Comparison of ENCODE assay signal across 8 mouse cellular contexts in the genomic region with DNA sequence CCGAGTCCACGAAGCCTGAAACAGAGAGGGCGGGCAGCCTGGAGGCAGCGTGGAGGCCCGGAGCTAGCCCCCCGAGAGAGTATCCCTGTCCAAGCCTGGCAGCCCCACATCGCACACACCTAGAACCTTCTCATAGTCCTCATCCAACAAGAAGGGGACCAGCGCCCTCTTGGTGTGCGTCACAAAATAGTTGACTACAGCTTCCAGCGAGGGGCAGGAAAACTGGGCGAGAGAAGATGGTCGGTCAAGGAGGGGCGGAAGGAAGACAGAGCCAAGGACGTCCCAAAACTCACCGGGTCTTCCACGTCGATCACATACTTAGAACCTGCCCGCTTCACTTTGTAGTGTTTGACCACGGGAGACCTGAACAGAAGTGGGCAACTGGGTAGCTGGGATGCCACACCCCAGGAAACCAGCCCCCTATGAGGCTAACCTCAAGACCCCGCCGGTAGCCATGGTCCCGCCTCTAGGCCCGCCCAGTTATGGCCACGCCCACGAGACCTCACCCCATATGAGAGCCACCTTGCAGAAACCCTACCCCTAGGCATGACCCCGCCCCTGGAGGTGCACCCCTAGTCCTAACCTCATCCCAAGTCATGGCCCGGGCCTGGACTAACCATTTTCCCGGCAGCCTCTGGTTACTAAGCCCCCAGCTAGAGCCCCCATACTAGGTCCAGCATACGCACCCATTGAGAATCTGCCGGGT. TPM values are rescaled to one million over a fixed set of nuclear protein-coding genes. Genes with fewer than 3 reads are reported as not detected.
A peak's percentile ranks its signal among the peaks of the same experiment; 100 is the strongest.
DNase-seq lines count a peak whose midpoint lies in the region; ATAC-seq and TF ChIP-seq lines count a peak whose summit lies in the region.

No protein-coding gene starts in this region.

- peak overlapping the region; percentile 58 for H3K4me2 ChIP-seq in liver, embryonic 11.5 days
- no peak overlapping the region for H3K4me2 ChIP-seq in liver, postnatal 0 days (ENCODE audit: low read depth, low read length)
- H3K4me2 ChIP-seq in hindbrain, embryonic 15.5 days, result no peak overlapping the region

- TF ChIP-seq EP300 in liver, postnatal 0 days (IDR thresholded peaks at IDR 0.05; ENCODE audit: low read depth), result no peak

- H3K36me3 ChIP-seq in liver, embryonic 11.5 days (ENCODE audit: control insufficient read depth, insufficient read depth, low read length), result no peaks in the 10 kb centered on the region
- H3K36me3 ChIP-seq in liver, postnatal 0 days (replicated peaks; ENCODE audit: insufficient read depth, low read length), result 0 out of 2 replicates have a peak, but pooled peaks cover 3% of the 10 kb centered on the region
- peaks cover 22% of the 10 kb centered on the region for H3K36me3 ChIP-seq in hindbrain, embryonic 15.5 days

- TF ChIP-seq CTCF in liver, postnatal 0 days (IDR thresholded peaks at IDR 0.05; ENCODE audit: low read depth), result no peak

- no peak for DNase-seq in liver, embryonic 11.5 days (ENCODE audit: low spot score)
- no peak for DNase-seq in liver, postnatal 0 days
- peak; percentile 66 for DNase-seq in embryo, embryonic 9.5 days (ENCODE audit: extremely low spot score)
- peak; percentile 15 for DNase-seq in neural tube, embryonic 10.5 days (ENCODE audit: extremely low spot score, low spot score)
- DNase-seq in adrenal gland, postnatal 25 days, result no peak
- DNase-seq in kidney, postnatal 36 days, result no peak

- ATAC-seq in liver, embryonic 11.5 days (replicated peaks; ENCODE audit: low FRiP score), result peak; percentile 10; the same call in 1 of the 2 replicates
- no peak for ATAC-seq in liver, postnatal 0 days
- 0 out of 2 replicates have a peak, but pooled peaks have one; percentile 39 for ATAC-seq in hindbrain, embryonic 15.5 days (ENCODE audit: low FRiP score, low read depth)
- no peak for ATAC-seq in activated CD4-positive, CD25-positive, alpha-beta regulatory T cell, adult 4 months

- no peak overlapping the region for H3K9ac ChIP-seq in liver, embryonic 11.5 days (ENCODE audit: low read depth, low read length)
- no peak overlapping the region for H3K9ac ChIP-seq in liver, postnatal 0 days (replicated peaks)
- H3K9ac ChIP-seq in hindbrain, embryonic 15.5 days, result no peak overlapping the region

- H3K9me3 ChIP-seq in liver, embryonic 11.5 days (ENCODE audit: control insufficient read depth, low read length), result no peaks in the 10 kb centered on the region
- H3K9me3 ChIP-seq in liver, postnatal 0 days (ENCODE audit: low read length), result no peaks in the 10 kb centered on the region
- H3K9me3 ChIP-seq in hindbrain, embryonic 15.5 days, result no peaks in the 10 kb centered on the region

- H3K4me3 ChIP-seq in liver, embryonic 11.5 days (ENCODE audit: low read depth, low read length), result peak overlapping the region; percentile 29
- H3K4me3 ChIP-seq in liver, postnatal 0 days (ENCODE audit: low read depth, low read length), result no peak overlapping the region
- H3K4me3 ChIP-seq in hindbrain, embryonic 15.5 days, result no peak overlapping the region

- no peak overlapping the region for H3K27ac ChIP-seq in liver, embryonic 11.5 days (ENCODE audit: low read depth, low read length)
- no peak overlapping the region for H3K27ac ChIP-seq in liver, postnatal 0 days (ENCODE audit: low read depth)
- no peak overlapping the region for H3K27ac ChIP-seq in hindbrain, embryonic 15.5 days (replicated peaks)

- peaks cover 6% of the 10 kb centered on the region for H3K27me3 ChIP-seq in liver, embryonic 11.5 days (replicated peaks; ENCODE audit: control insufficient read depth, insufficient read depth, low read length)
- 0 out of 2 replicates have a peak, but pooled peaks cover 4% of the 10 kb centered on the region for H3K27me3 ChIP-seq in liver, postnatal 0 days (ENCODE audit: insufficient read depth, low read length)
- H3K27me3 ChIP-seq in hindbrain, embryonic 15.5 days, result peaks cover 12% of the 10 kb centered on the region; the same call in 1 of the 2 replicates

- peaks cover 3% of the 10 kb centered on the region; the same call in 1 of the 2 replicates for H3K4me1 ChIP-seq in liver, embryonic 11.5 days (replicated peaks; ENCODE audit: control insufficient read depth, insufficient read depth, low read length)
- no peaks in the 10 kb centered on the region for H3K4me1 ChIP-seq in liver, postnatal 0 days (ENCODE audit: insufficient read depth)
- H3K4me1 ChIP-seq in hindbrain, embryonic 15.5 days (replicated peaks), result no peaks in the 10 kb centered on the region

- WGBS in liver, embryonic 11.5 days, result 9% methylated on average over 30 of the region's 30 CpGs
- 21% methylated on average over 30 of the region's 30 CpGs for WGBS in liver, postnatal 0 days (ENCODE audit: insufficient replicate concordance)
- 10% methylated on average over 30 of the region's 30 CpGs for WGBS in hindbrain, embryonic 15.5 days

RNA-seq across cellular contexts. Expression of gene Stap2, which starts 5.4 kb away (rescaled TPM):
- 3.4 and 3.5 TPM in 2 replicates for polyA plus RNA-seq in liver, embryonic 11.5 days (2014; fragmentation: Nextera tagmentation; extraction: Ambion mirVana)
- 14.3 and 16.8 TPM in 2 replicates for polyA plus RNA-seq in liver, postnatal 0 days (2015; fragmentation: Nextera tagmentation; extraction: Ambion mirVana)
- polyA plus RNA-seq in hindbrain, embryonic 15.5 days (2015; fragmentation: Nextera tagmentation; extraction: Ambion mirVana), result 6.2 and 6.5 TPM in 2 replicates
- total RNA-seq in adrenal gland, postnatal 25 days (2021), result 7.7 and 8.3 TPM in 2 replicates
- under 1 TPM in 1 of 2 experiments, not detected in 1; 0.54 TPM for polyA plus RNA-seq in activated CD4-positive, CD25-positive, alpha-beta regulatory T cell, adult 4 months (2017; shearing (Covaris generic))

RNA-seq across cellular contexts. Expression of gene Mpnd, which starts 5.6 kb away (rescaled TPM):
- polyA plus RNA-seq in liver, embryonic 11.5 days (2014; fragmentation: Nextera tagmentation; extraction: Ambion mirVana), result 42.5 and 47.9 TPM in 2 replicates
- polyA plus RNA-seq in liver, postnatal 0 days (2015; fragmentation: Nextera tagmentation; extraction: Ambion mirVana), result 17.5 and 23.9 TPM in 2 replicates
- polyA plus RNA-seq in hindbrain, embryonic 15.5 days (2015; fragmentation: Nextera tagmentation; extraction: Ambion mirVana), result 145 and 149 TPM in 2 replicates
- total RNA-seq in adrenal gland, postnatal 25 days (2021), result 119 and 129 TPM in 2 replicates
- polyA plus RNA-seq in activated CD4-positive, CD25-positive, alpha-beta regulatory T cell, adult 4 months (2017; shearing (Covaris generic)), result 10 to 100 TPM; 22.9 to 23.8 TPM

RNA-seq across cellular contexts. Expression of gene Fsd1, which starts 13.6 kb away (rescaled TPM):
- polyA plus RNA-seq in liver, embryonic 11.5 days (2014; fragmentation: Nextera tagmentation; extraction: Ambion mirVana), result 6.4 and 8.8 TPM in 2 replicates
- not detected in 2 replicates for polyA plus RNA-seq in liver, postnatal 0 days (2015; fragmentation: Nextera tagmentation; extraction: Ambion mirVana)
- polyA plus RNA-seq in hindbrain, embryonic 15.5 days (2015; fragmentation: Nextera tagmentation; extraction: Ambion mirVana), result 193 and 215 TPM in 2 replicates
- 1.5 and 2.2 TPM in 2 replicates for total RNA-seq in adrenal gland, postnatal 25 days (2021)
- not detected for polyA plus RNA-seq in activated CD4-positive, CD25-positive, alpha-beta regulatory T cell, adult 4 months (2017; shearing (Covaris generic))

RNA-seq across cellular contexts. Expression of gene Shd, which starts 29.7 kb away (rescaled TPM):
- polyA plus RNA-seq in liver, embryonic 11.5 days (2014; fragmentation: Nextera tagmentation; extraction: Ambion mirVana), result 2.4 and 2.5 TPM in 2 replicates
- 0.26 and 0.34 TPM in 2 replicates for polyA plus RNA-seq in liver, postnatal 0 days (2015; fragmentation: Nextera tagmentation; extraction: Ambion mirVana)
- polyA plus RNA-seq in hindbrain, embryonic 15.5 days (2015; fragmentation: Nextera tagmentation; extraction: Ambion mirVana), result 174 and 179 TPM in 2 replicates
- total RNA-seq in adrenal gland, postnatal 25 days (2021), result 1.4 and 2.2 TPM in 2 replicates
- not detected for polyA plus RNA-seq in activated CD4-positive, CD25-positive, alpha-beta regulatory T cell, adult 4 months (2017; shearing (Covaris generic))

RNA-seq across cellular contexts. Expression of gene Sh3gl1, which starts 36.5 kb away (rescaled TPM):
- polyA plus RNA-seq in liver, embryonic 11.5 days (2014; fragmentation: Nextera tagmentation; extraction: Ambion mirVana), result 96.4 and 99.1 TPM in 2 replicates
- polyA plus RNA-seq in liver, postnatal 0 days (2015; fragmentation: Nextera tagmentation; extraction: Ambion mirVana), result 35.9 and 37.1 TPM in 2 replicates
- 108 and 111 TPM in 2 replicates for polyA plus RNA-seq in hindbrain, embryonic 15.5 days (2015; fragmentation: Nextera tagmentation; extraction: Ambion mirVana)
- total RNA-seq in adrenal gland, postnatal 25 days (2021), result 51.5 and 57.1 TPM in 2 replicates
- 100 to 1,000 TPM in 1 of 2 experiments, 10 to 100 TPM in 1; 84.9 to 114 TPM for polyA plus RNA-seq in activated CD4-positive, CD25-positive, alpha-beta regulatory T cell, adult 4 months (2017; shearing (Covaris generic))

Comparison
In these comparisons a context has a peak if more than half of its experiments do, and no peak if none do; other contexts are left out.
1. ATAC-seq: peak in liver, embryonic 11.5 days (single experiment) and hindbrain, embryonic 15.5 days (single experiment); none in liver, postnatal 0 days (single experiment) and activated CD4-positive, CD25-positive, alpha-beta regulatory T cell, adult 4 months (single experiment).
2. DNase-seq: peak in embryo, embryonic 9.5 days (single experiment) and neural tube, embryonic 10.5 days (single experiment); none in liver, embryonic 11.5 days (single experiment), liver, postnatal 0 days (single experiment), adrenal gland, postnatal 25 days (single experiment) and kidney, postnatal 36 days (0 of 2).
3. RNA of gene Fsd1, which starts 13.6 kb away (polyA plus RNA-seq): 193 to 215 TPM in hindbrain, embryonic 15.5 days; 6.4 to 8.8 TPM in liver, embryonic 11.5 days, not detected in activated CD4-positive, CD25-positive, alpha-beta regulatory T cell, adult 4 months and not detected in liver, postnatal 0 days; every median in the first group is over 10 times any median in the second.